Mouse (Mus musculus): ENCODE data around the gene Dapk1. TPM values are rescaled to one million over a fixed set of nuclear protein-coding genes. Genes with fewer than 3 reads are reported as not detected.
A peak's percentile ranks its signal among the peaks of the same experiment; 100 is the strongest.

The Dapk1 gene
- 26.9 and 33.2 TPM in 2 replicates for polyA plus RNA-seq (2012; ENCODE audit: insufficient read depth, insufficient read length, missing spikeins)

DNA sequence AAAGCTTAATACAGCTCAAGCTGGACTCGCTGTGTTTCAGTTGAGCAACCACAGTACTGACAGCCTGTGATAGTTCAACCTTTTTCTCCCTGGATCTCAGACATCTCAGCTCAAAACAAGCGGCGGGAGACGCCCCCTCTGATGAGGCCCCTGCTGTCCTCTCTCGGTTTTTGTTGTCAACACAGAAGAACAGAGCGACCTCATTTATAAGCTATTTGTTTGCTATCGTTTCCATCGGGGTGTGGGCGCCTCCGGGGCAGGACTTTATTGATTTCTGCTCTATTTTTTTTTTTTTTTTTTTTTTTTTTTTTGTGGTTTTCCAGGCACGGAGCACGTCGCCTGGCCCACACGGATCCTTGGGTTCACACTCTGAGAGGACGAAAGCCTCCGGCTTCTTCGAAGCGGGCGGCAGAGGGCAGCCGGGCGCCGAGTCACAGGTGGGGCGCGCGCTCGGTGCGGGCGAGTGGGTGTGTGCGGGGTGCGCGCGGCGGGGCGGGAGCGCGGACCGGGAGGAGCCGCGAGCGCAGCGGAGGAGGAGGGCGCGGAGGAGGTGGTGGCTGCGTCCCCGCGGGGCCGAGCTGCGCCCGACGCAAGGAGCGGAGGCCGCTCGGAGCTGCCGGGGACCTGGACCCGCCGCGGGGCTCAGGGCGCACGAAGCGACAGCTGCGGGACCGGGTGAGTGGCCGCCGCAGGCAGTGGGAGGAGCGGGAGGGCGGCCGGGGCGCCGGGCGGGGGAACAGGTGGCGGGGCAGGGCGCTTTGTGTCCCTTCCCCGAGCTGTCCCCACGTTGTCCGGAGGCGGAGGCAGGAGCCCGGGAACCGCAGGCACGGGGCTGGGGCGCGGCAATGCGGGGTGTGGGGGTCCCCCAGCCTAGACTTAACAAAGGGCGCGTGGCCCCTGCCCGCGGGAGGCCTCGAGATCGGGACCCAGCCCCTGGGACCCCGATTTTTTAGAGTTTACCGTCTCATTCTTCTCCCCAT is at the start of gene Dapk1:
Gene Dapk1 (plus strand): TSS at position 512 of the 980 bp plus-strand sequence.
- Histone ChIP-seq H3K4me3 (ENCODE audit: insufficient read depth, low read length) (peak within 1 kb of the TSS; percentile 64), H3K4me1 (ENCODE audit: control insufficient read depth, insufficient read depth, low read length) (peaks cover 5% of the 10 kb centered on the region), H3K27ac (ENCODE audit: insufficient read depth, low read depth, low read length) (no peak within 1 kb of the TSS)
- TF ChIP-seq CTCF (IDR thresholded peaks at IDR 0.05; ENCODE audit: low read depth, low read length), result no peak
- no peak for TF ChIP-seq POLR2A (IDR thresholded peaks at IDR 0.05; ENCODE audit: borderline replicate concordance, low read depth, low read length)

DNA sequence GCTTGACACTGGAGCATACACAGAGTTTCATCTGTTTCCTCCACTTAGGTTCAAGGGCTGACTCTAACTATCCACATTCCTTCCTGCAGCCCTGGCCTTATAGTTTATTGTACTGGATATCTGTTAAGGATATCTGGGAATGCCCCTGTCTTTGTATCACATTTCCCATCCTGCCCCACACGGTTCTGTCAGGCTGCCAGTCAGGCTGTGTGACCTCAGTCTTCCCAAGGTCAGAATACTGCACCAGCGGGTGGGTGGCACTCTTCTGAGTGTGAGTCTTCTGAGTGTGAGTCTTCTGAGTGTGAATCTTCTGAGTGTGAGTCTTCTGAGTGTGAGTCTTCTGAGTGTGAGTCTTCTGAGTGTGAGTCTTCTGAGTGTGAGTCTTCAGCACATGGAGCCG is 48.4 kb upstream of the Dapk1 start:
- H3K4me1 ChIP-seq (ENCODE audit: control insufficient read depth, insufficient read depth, low read length), result no peaks in the 10 kb centered on the region
- TF ChIP-seq POLR2A (IDR thresholded peaks at IDR 0.05; ENCODE audit: borderline replicate concordance, low read depth, low read length) (no peak), CTCF (IDR thresholded peaks at IDR 0.05; ENCODE audit: low read depth, low read length) (no peak)

DNA sequence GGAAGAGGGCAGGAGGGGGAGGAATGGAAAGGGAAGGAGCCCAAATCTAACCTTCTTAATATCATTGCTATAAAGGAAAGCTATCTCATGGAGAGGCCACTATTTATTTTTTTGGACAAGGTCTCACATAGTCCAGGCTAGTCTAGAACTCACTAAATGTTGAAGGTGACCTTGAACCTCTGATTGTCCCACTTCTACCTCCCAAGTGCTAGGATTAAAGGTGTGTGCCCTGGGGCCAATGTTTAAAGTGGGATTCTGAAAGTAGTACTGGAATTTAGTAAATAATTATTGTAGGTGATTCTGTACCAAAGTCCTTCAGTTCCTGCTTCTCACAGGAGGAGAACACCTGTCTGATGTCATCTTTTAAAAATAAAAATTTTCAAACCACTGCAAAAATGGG is 45.3 kb upstream of the Dapk1 start:
- H3K27ac ChIP-seq (ENCODE audit: insufficient read depth, low read depth, low read length), result no peak overlapping the region
- no peaks in the 10 kb centered on the region for H3K4me1 ChIP-seq (ENCODE audit: control insufficient read depth, insufficient read depth, low read length)
- TF ChIP-seq CTCF (IDR thresholded peaks at IDR 0.05; ENCODE audit: low read depth, low read length) (no peak), POLR2A (IDR thresholded peaks at IDR 0.05; ENCODE audit: borderline replicate concordance, low read depth, low read length) (no peak)
- H3K4me3 ChIP-seq (ENCODE audit: insufficient read depth, low read length), result no peak overlapping the region

More for the DNA sequence above, 48.4 kb upstream of the Dapk1 start:
- Histone ChIP-seq H3K27ac (ENCODE audit: insufficient read depth, low read depth, low read length) (no peak overlapping the region), H3K4me3 (ENCODE audit: insufficient read depth, low read length) (no peak overlapping the region)

DNA sequence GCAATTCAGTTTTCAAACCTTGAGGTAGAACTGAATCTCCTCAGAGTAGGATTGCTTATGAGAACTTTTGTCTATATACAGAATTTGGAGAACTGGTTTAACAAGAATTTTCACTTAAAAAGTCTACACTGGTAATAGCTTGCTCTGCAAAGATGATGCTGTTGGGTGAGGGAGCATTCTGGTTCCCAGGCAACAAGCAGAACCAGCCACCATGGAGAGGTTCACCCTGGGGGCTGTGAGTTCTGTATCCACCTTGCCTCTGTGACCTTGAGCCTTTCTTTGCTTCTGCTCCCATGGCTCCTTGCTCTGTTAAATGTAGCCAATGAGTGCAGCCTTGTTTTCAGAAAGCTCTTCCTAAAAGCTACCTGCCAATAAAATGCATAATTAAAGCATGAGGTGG is 44.8 kb upstream of the Dapk1 start:
- H3K4me3 ChIP-seq (ENCODE audit: insufficient read depth, low read length), result no peak overlapping the region
- TF ChIP-seq POLR2A (IDR thresholded peaks at IDR 0.05; ENCODE audit: borderline replicate concordance, low read depth, low read length) (no peak), CTCF (IDR thresholded peaks at IDR 0.05; ENCODE audit: low read depth, low read length) (no peak)
- H3K4me1 ChIP-seq (ENCODE audit: control insufficient read depth, insufficient read depth, low read length), result no peaks in the 10 kb centered on the region
- H3K27ac ChIP-seq (ENCODE audit: insufficient read depth, low read depth, low read length), result no peak overlapping the region

DNA sequence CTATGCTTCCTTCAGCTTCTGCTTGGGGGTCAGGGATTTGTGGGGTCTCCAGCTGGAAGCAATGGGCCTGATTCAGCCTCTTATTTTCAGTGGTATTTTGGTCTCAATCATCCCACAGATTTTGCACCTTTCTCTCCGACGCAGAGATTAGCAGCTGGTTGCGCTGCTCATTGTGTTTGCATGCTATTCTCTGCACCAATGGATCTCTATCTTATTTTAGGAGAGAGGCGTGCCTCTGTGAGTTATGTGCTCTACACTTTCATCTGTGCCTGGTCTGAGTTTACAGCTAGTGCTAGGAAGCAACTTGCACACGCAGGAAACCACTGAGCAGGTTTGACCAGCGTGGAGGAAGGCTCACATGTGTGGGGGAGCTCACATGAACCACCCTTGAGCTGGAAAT is 37.4 kb upstream of the Dapk1 start:
- no peak overlapping the region for H3K27ac ChIP-seq (ENCODE audit: insufficient read depth, low read depth, low read length)
- H3K4me1 ChIP-seq (ENCODE audit: control insufficient read depth, insufficient read depth, low read length), result no peaks in the 10 kb centered on the region
- no peak for TF ChIP-seq CTCF (IDR thresholded peaks at IDR 0.05; ENCODE audit: low read depth, low read length)
- no peak for TF ChIP-seq POLR2A (IDR thresholded peaks at IDR 0.05; ENCODE audit: borderline replicate concordance, low read depth, low read length)
- no peak overlapping the region for H3K4me3 ChIP-seq (ENCODE audit: insufficient read depth, low read length)

DNA sequence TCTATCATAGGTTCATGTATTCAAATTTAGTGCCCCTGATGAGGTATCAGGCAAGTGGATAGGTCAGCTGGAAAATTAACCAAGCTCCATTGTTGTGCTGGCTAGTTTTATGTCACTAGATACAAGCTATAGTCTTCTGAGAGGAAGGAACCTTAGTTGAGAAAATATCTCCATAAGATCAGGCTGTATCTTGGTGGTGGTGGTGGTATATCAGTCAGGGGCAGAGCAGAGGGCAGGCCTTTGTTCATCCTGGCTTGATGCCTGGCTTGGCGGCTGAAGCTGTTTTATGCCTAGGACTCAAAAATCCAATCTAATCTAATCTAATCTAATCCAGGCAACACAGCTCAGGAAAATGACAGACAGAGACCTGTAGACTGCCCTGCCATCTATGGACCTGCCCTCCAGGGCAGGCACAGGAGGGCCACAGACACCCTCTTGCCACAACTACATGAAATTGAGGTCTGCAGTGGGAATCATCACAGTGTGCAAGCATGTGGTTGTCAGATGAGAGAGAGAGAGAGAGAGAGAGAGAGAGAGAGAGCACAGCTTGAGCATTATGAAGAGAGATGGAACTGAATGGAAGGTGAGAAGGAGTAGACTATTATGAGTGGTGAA is 32.7 kb upstream of the Dapk1 start:
- no peak overlapping the region for H3K27ac ChIP-seq (ENCODE audit: insufficient read depth, low read depth, low read length)
- H3K4me1 ChIP-seq (ENCODE audit: control insufficient read depth, insufficient read depth, low read length), result no peaks in the 10 kb centered on the region
- TF ChIP-seq POLR2A (IDR thresholded peaks at IDR 0.05; ENCODE audit: borderline replicate concordance, low read depth, low read length) (no peak), CTCF (IDR thresholded peaks at IDR 0.05; ENCODE audit: low read depth, low read length) (no peak)
- H3K4me3 ChIP-seq (ENCODE audit: insufficient read depth, low read length), result no peak overlapping the region

DNA sequence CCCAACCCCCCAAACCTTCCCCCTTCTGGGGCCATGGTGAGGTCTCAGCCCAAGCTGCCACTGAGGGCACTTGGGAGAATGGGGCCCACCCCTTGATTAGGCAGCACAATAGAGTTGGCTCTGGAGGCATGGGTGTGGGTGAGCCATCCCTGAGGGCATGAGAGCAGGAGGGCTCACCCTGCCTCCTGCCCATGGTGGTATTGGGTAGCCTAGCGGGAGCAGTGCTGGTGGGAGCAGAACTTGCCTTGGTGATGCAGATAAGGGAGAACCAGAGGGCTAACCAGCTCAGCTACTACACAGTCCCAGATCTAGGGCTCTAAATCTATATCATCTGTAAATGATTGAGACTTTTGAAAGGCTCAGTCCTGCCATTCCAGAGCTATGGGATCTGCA is 32.2 kb upstream of the Dapk1 start:
- Histone ChIP-seq H3K4me3 (ENCODE audit: insufficient read depth, low read length) (no peak overlapping the region), H3K4me1 (ENCODE audit: control insufficient read depth, insufficient read depth, low read length) (no peaks in the 10 kb centered on the region), H3K27ac (ENCODE audit: insufficient read depth, low read depth, low read length) (no peak overlapping the region)
- TF ChIP-seq CTCF (IDR thresholded peaks at IDR 0.05; ENCODE audit: low read depth, low read length) (no peak), POLR2A (IDR thresholded peaks at IDR 0.05; ENCODE audit: borderline replicate concordance, low read depth, low read length) (no peak)

DNA sequence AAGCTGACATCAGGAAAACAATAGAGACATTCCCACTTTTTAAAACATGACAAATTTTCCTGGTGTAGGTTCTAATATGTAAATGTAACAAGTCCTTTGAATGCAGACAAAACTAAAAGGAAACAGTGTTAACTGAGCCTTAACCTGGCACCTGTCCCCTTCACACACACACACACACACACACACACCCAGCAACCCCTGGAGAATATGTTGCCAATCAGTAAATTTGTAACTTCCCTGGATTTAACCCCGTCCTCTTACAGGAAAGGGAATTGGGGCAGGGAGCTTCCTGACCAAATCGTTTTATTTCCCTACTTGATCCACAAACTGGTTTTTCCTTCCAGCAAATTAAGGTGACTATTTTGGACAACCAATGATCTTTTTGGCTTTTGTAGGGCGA is 28.2 kb upstream of the Dapk1 start:
- TF ChIP-seq CTCF (IDR thresholded peaks at IDR 0.05; ENCODE audit: low read depth, low read length), result no peak
- no peak for TF ChIP-seq POLR2A (IDR thresholded peaks at IDR 0.05; ENCODE audit: borderline replicate concordance, low read depth, low read length)
- Histone ChIP-seq H3K4me1 (ENCODE audit: control insufficient read depth, insufficient read depth, low read length) (no peaks in the 10 kb centered on the region), H3K27ac (ENCODE audit: insufficient read depth, low read depth, low read length) (no peak overlapping the region)

DNA sequence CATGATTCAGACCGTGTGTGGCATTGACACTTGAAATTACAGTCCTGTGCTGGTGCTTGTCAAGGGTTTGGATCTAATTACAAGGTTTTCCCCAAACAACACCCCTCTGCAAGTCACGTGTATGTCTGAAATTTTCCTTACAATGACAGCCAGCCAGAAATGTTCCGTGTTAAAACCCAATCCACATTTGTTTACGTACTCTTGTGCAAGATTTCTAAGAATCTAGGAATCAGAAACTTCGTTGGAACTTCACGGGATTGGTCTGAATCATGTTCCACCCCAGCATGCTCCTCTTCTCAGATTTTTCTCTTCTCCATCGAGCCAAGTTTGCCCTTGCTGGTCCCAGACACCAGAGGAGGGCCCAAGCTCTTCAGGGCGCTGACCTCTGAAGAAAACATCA is 27.8 kb upstream of the Dapk1 start:
- no peak overlapping the region for H3K4me3 ChIP-seq (ENCODE audit: insufficient read depth, low read length)
- H3K27ac ChIP-seq (ENCODE audit: insufficient read depth, low read depth, low read length), result no peak overlapping the region
- TF ChIP-seq CTCF (IDR thresholded peaks at IDR 0.05; ENCODE audit: low read depth, low read length) (no peak), POLR2A (IDR thresholded peaks at IDR 0.05; ENCODE audit: borderline replicate concordance, low read depth, low read length) (no peak)
- H3K4me1 ChIP-seq (ENCODE audit: control insufficient read depth, insufficient read depth, low read length), result no peaks in the 10 kb centered on the region

More for the DNA sequence above, 28.2 kb upstream of the Dapk1 start:
- no peak overlapping the region for H3K4me3 ChIP-seq (ENCODE audit: insufficient read depth, low read length)

DNA sequence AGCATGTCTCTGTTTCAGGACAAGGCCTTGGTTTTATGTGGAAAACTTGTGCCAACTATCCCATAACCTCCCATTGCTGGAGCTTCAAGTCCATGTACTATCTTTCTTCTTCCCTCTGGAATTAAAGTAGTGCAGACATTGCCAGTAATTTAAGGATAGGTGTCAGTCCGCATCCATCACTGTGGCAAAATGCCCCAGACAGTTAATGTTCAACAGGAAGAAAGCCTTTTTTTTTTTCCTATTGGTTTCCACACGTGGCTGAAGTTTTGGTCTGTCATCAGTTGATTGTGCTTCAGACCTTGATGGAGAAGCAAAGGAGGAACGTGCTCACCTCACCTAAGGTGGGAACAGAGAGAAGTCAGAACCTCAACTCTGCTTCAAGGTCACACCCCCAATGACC is 23.2 kb upstream of the Dapk1 start:
- Histone ChIP-seq H3K4me1 (ENCODE audit: control insufficient read depth, insufficient read depth, low read length) (no peaks in the 10 kb centered on the region), H3K4me3 (ENCODE audit: insufficient read depth, low read length) (no peak overlapping the region), H3K27ac (ENCODE audit: insufficient read depth, low read depth, low read length) (no peak overlapping the region)
- no peak for TF ChIP-seq CTCF (IDR thresholded peaks at IDR 0.05; ENCODE audit: low read depth, low read length)
- no peak for TF ChIP-seq POLR2A (IDR thresholded peaks at IDR 0.05; ENCODE audit: borderline replicate concordance, low read depth, low read length)
